ENCODE assay signal across 18 mouse cellular contexts in the genomic region with DNA sequence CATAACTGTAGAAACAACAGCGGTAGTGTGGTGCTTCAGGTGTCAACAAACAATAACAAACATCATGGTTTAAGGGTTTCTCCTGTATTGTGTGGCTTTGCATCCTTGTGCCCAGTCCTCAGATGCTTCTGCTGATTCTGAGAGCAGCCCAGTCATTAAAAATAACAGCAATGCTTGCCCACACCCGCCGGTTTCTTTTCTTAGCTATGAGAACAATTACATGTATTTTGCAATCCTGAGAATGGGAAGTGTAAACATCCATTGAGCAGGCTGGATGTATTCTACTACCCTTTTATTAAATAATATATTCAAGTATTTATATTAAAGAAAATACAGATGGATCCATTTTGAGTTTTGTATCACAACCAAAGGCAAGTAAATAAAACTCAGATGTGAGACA. TPM values are rescaled to one million over a fixed set of nuclear protein-coding genes. Genes with fewer than 3 reads are reported as not detected.
"Had no signal": no experiment of that assay in that cellular context is flagged by ENCODE, and none has a peak within 500 bp of the region (broad histone marks: within the 10 kb centered on the region; RNA-seq: fewer than 3 reads in every experiment).

No protein-coding gene starts in this region.

- H3K9ac ChIP-seq: limb, embryonic 13.5 days; neural tube, embryonic 12.5 days had no signal

- ATAC-seq: intestine, embryonic 16.5 days had no signal

- H3K4me2 ChIP-seq: limb, embryonic 13.5 days; neural tube, embryonic 12.5 days had no signal

- H3K9me3 ChIP-seq: limb, embryonic 13.5 days; midbrain, embryonic 10.5 days; neural tube, embryonic 12.5 days had no signal

- H3K27ac ChIP-seq: kidney, postnatal 0 days; limb, embryonic 13.5 days; midbrain, embryonic 10.5 days; neural tube, embryonic 12.5 days; stomach, postnatal 0 days had no signal

- DNase-seq: kidney, adult 9 months; kidney, postnatal 36 days; left cerebral cortex, postnatal 4 days; lung, postnatal 36 days had no signal

- H3K4me3 ChIP-seq: limb, embryonic 13.5 days; midbrain, embryonic 10.5 days; neural tube, embryonic 12.5 days had no signal

- H3K27me3 ChIP-seq: limb, embryonic 13.5 days; neural tube, embryonic 12.5 days had no signal

- H3K36me3 ChIP-seq: limb, embryonic 13.5 days; midbrain, embryonic 10.5 days; neural tube, embryonic 12.5 days had no signal

RNA-seq across cellular contexts. Expression of gene Slc5a2, which starts 36.7 kb away (rescaled TPM):
- total RNA-seq: layer of hippocampus, adult 18-20 months; layer of hippocampus, postnatal 10 days; left cerebral cortex, adult 18-20 months; left cerebral cortex, postnatal 10 days; left cerebral cortex, postnatal 4 days; megakaryocyte, adult 5-6 weeks; neutrophil, adult 5-6 weeks had no signal
- polyA plus RNA-seq: intestine, embryonic 16.5 days; lung, embryonic 16.5 days; midbrain, embryonic 14.5 days; neural tube, embryonic 12.5 days had no signal
